Mouse (Mus musculus): ENCODE data around the gene Shisa5. TPM values are rescaled to one million over a fixed set of nuclear protein-coding genes. Genes with fewer than 3 reads are reported as not detected.

The Shisa5 gene
- polyA plus RNA-seq, 1 experiment from 2014 or later, result 43.6 TPM

DNA sequence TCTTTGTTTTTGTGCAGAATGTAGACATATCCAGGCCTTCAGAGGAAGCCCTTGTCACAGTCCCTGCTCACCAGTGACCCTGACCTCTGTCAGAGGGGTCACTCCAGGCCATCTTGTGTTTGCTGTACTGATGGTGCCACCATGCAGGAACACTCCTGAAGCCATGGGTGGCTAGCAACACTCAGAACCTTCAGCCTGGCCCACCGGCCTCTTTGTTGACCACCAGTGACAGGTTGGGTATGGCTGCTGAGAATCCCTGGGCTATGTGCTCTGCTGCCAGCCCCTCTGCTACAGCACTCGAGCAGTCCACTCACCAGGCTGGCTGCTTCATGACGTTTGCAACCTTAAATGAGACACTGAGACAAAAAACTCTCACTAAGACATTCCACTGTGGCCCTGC is 8.1 kb upstream of the Shisa5 start:
- H3K9me3 ChIP-seq, result no peaks in the 10 kb centered on the region
- H3K27me3 ChIP-seq (ENCODE audit: insufficient read depth, poor library complexity, severe bottlenecking), result no peaks in the 10 kb centered on the region
- no peaks in the 10 kb centered on the region; the same call in 1 of the 2 replicates for H3K36me3 ChIP-seq
- 76% methylated on average over 3 of the region's 3 CpGs for whole genome bisulfite sequencing
- no peak for DNase-seq (ENCODE audit: low spot score)
- H3K4me3 ChIP-seq, result no peak overlapping the region
- H3K27ac ChIP-seq, result no peak overlapping the region
- H3K4me1 ChIP-seq (replicated peaks), result no peaks in the 10 kb centered on the region

DNA sequence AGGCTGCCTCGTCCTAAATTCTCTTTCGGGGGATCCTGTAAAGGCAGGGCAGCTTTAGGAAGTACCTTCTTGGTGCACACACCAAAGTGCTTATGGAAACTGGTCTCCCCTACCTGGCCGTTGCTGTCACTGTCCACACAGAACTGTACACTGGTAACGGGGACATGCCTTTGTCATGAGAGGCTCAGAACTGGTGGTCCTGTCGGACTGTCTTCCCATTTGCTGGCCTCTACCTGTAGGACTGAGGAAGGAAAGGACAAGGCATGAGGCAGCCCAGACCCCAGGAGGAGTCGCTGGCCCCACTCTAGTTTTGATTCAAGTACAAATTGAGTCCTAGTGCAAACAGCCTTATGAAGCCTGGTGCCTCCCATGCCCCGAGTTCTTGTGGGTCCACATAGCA is 7.4 kb upstream of the Shisa5 start:
- H3K9me3 ChIP-seq, result no peaks in the 10 kb centered on the region
- DNase-seq (ENCODE audit: low spot score), result no peak
- no peak overlapping the region for H3K27ac ChIP-seq
- WGBS, result 91% methylated on average over 7 of the region's 7 CpGs
- no peaks in the 10 kb centered on the region for H3K27me3 ChIP-seq (ENCODE audit: insufficient read depth, poor library complexity, severe bottlenecking)
- no peaks in the 10 kb centered on the region for H3K4me1 ChIP-seq (replicated peaks)
- H3K36me3 ChIP-seq, result no peaks in the 10 kb centered on the region; the same call in 1 of the 2 replicates
- no peak overlapping the region for H3K4me3 ChIP-seq

DNA sequence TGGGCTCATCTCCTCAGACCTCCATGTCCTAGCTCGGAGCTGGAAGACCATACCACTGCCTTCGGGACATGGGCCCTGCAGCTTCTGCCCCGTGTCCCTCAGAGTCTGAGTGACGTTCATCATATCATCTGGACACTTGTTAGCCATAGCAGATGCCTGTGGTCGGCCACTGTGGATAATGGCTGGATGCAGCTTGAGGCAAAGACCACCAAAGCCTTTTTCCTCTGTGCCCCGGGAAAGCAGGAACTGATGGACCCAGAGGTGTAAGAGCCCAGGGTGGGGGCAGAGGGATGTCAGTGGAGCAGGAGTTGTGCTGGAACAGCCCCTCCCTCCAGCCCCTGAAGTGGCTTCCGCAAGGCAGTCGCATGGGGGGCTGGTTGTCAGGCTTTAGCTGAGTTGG is 6.7 kb upstream of the Shisa5 start:
- H3K9me3 ChIP-seq, result no peaks in the 10 kb centered on the region
- no peaks in the 10 kb centered on the region for H3K4me1 ChIP-seq (replicated peaks)
- no peak overlapping the region for H3K4me3 ChIP-seq
- no peak for DNase-seq (ENCODE audit: low spot score)
- no peaks in the 10 kb centered on the region for H3K27me3 ChIP-seq (ENCODE audit: insufficient read depth, poor library complexity, severe bottlenecking)
- H3K27ac ChIP-seq, result no peak overlapping the region
- H3K36me3 ChIP-seq, result no peaks in the 10 kb centered on the region; the same call in 1 of the 2 replicates
- WGBS, result 83% methylated on average over 8 of the region's 8 CpGs

DNA sequence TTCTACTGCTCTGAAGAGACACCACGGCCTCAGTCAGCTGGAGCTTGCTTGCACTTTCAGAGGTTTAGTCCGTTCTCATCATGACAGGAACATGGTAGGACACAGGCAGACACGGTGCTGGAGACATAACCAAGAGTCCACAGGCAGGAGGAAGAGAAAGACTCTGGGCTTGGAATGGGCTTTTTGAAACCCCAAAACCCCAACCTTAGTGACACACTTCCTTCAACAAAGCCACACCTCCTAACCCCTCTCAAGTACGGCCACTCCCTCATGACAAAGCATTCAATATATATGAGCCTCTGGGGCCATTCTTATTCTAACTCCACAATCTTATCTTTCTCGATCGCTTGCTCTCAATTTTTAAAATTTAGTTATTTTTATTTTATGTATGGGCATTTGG is 5.9 kb upstream of the Shisa5 start:
- Histone ChIP-seq H3K9me3 (no peaks in the 10 kb centered on the region), H3K4me1 (replicated peaks) (no peaks in the 10 kb centered on the region), H3K4me3 (no peak overlapping the region), H3K27ac (no peak overlapping the region), H3K36me3 (no peaks in the 10 kb centered on the region; the same call in 1 of the 2 replicates), H3K27me3 (ENCODE audit: insufficient read depth, poor library complexity, severe bottlenecking) (0 out of 2 replicates have a peak, but pooled peaks cover 1% of the 10 kb centered on the region)
- WGBS, result 83% methylated on average over 6 of the region's 6 CpGs
- DNase-seq (ENCODE audit: low spot score), result no peak

DNA sequence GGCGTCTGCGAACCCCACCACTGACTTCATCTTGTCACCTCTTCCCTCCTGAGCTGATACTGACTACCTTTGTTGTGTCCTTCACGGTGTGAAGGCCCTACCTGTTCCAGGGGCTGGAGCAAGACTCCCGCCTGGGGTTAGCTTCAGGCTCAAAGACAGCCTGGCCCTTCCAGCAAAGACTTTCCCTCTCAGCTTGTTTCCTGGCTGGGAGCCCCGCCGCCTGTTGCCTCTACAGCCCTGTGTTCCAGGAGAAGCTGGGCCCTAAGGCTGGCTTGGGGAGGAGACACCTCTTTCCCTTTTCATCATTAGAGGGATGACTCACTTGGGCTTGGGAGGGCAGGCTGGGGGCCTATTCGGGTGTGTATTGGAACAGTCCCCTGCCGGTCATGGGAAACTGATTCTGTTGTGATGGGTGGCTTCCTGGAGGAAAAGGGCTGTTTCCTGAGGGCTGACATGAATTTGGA is 568 bp downstream of the Shisa5 start:
- Histone ChIP-seq H3K36me3 (no peaks in the 10 kb centered on the region), H3K27me3 (ENCODE audit: insufficient read depth, poor library complexity, severe bottlenecking) (peaks cover 17% of the 10 kb centered on the region; the same call in 1 of the 2 replicates), H3K27ac (peak overlapping the region; percentile 89), H3K9me3 (no peaks in the 10 kb centered on the region), H3K4me1 (replicated peaks) (peaks cover 32% of the 10 kb centered on the region), H3K4me3 (peak overlapping the region; percentile 75)
- 20% methylated on average over 8 of the region's 8 CpGs for WGBS
- no peak for DNase-seq (ENCODE audit: low spot score)

DNA sequence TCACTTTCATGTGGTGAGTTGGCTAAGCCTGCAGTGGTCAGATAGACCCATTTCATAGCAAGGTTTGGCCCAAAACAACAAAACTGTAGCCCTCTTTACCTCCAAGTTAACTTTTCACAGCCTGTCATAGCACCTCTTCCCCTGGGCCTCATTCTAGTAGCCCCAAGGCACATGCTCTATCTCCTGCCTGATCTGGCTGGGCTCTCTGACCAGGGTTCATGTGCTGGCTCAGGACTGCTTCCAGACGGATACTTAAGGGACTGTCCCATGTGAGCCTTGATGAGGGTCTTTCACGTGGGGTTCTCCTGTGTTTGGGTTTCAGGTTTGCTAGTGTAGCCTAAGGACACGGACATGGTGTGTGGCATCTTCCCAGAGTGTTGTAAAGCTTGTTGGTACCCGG is 1.3 kb downstream of the Shisa5 start:
- peaks cover 32% of the 10 kb centered on the region for H3K4me1 ChIP-seq (replicated peaks)
- H3K27ac ChIP-seq, result no peak overlapping the region
- peak overlapping the region; percentile 75; the same call in 1 of the 2 replicates for H3K4me3 ChIP-seq
- WGBS, result 80% methylated on average over 4 of the region's 4 CpGs
- no peaks in the 10 kb centered on the region for H3K9me3 ChIP-seq
- DNase-seq (ENCODE audit: low spot score), result no peak
- peaks cover 17% of the 10 kb centered on the region; the same call in 1 of the 2 replicates for H3K27me3 ChIP-seq (ENCODE audit: insufficient read depth, poor library complexity, severe bottlenecking)
- no peaks in the 10 kb centered on the region for H3K36me3 ChIP-seq

DNA sequence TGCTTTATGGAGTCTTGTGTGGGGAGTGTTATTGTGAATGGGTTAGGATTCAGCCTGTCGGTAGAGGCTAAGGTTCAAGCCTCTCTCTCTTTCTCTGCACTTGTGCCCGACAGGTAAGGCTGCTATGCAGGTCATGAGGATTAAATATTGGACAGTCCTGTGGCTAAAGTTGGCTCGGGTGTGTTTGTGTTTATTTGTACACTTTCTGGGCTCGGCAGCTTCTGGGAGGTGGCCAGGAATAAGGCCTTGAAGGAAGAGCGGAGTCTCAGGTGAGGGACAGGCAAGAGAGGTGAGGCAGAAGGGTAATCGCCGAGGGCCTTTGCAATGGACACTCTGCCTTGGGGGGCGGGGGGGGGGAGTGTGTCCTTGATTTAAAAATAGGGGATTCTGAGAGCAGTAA is 1.9 kb downstream of the Shisa5 start:
- peaks cover 32% of the 10 kb centered on the region for H3K4me1 ChIP-seq (replicated peaks)
- no peaks in the 10 kb centered on the region for H3K9me3 ChIP-seq
- H3K27ac ChIP-seq, result no peak overlapping the region
- 86% methylated on average over 8 of the region's 8 CpGs for WGBS
- H3K27me3 ChIP-seq (ENCODE audit: insufficient read depth, poor library complexity, severe bottlenecking), result peaks cover 17% of the 10 kb centered on the region; the same call in 1 of the 2 replicates
- no peak overlapping the region for H3K4me3 ChIP-seq
- H3K36me3 ChIP-seq, result no peaks in the 10 kb centered on the region
- no peak for DNase-seq (ENCODE audit: low spot score)

DNA sequence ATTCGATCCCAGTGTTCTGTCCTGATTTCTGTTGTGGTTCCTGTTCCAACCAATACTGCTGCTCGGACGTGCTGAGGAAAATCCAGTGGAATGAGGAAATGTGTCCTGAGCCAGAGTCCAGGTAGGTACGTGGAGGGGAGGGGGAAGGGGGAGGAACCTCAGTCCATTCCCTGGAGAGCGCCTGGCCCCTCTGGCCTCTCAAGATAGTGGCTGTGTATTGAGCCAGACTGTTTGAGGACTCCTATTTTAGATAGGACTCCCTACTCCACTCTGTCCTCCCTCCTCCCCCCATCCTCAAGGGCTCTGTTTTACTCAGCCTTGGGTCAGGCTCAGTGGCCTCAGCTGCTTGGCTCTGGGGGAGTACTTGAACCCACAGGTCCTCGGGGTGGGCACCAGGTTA is 2.5 kb downstream of the Shisa5 start:
- 71% methylated on average over 6 of the region's 6 CpGs for WGBS
- no peak for DNase-seq (ENCODE audit: low spot score)
- no peak overlapping the region for H3K4me3 ChIP-seq
- peaks cover 17% of the 10 kb centered on the region; the same call in 1 of the 2 replicates for H3K27me3 ChIP-seq (ENCODE audit: insufficient read depth, poor library complexity, severe bottlenecking)
- H3K4me1 ChIP-seq (replicated peaks), result peaks cover 32% of the 10 kb centered on the region
- no peak overlapping the region for H3K27ac ChIP-seq
- no peaks in the 10 kb centered on the region for H3K36me3 ChIP-seq
- H3K9me3 ChIP-seq, result no peaks in the 10 kb centered on the region

DNA sequence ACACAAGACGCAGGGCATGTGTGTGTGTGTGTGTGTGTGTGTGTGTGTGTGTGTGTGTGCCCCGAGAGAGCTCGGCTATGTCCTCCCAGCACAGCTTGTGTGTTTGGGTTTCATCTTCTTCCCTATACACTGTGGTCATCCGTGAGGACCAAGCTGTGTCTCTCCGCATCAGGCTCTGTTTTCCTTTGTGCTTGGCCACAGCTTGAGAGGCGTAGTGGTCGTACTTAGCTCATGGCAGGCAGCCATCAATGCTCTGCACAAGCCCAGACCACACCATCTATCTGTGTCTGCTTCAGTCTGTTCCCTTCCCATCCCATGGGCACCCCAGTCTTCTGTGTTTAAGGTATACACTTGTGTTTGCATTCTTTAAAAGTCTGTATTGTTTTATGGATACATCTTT is 3.0 kb downstream of the Shisa5 start:
- H3K36me3 ChIP-seq, result no peaks in the 10 kb centered on the region
- peaks cover 17% of the 10 kb centered on the region; the same call in 1 of the 2 replicates for H3K27me3 ChIP-seq (ENCODE audit: insufficient read depth, poor library complexity, severe bottlenecking)
- H3K27ac ChIP-seq, result no peak overlapping the region
- H3K4me3 ChIP-seq, result no peak overlapping the region
- 89% methylated on average over 7 of the region's 7 CpGs for WGBS
- no peaks in the 10 kb centered on the region for H3K9me3 ChIP-seq
- DNase-seq (ENCODE audit: low spot score), result no peak
- peaks cover 32% of the 10 kb centered on the region for H3K4me1 ChIP-seq (replicated peaks)

DNA sequence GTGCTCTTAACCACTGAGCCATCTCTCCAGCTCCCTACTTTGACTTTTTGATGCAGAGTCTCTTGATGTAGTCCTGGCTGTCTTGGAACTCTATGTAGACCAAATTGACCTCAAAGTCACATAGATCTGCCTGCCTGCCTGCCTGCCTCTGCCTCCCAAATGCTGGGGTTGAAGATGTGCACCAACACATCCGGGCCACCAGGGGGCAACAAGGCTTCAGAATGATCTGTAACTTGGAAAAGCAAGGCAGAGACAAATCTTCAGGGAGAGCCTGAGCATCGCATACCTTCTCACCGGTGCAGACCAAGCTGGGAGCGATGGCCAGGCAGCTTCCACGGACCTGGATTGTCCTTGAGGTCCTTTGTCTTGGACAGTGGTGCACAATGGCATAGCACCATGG is 7.9 kb downstream of the Shisa5 start:
- WGBS, result 46% methylated on average over 5 of the region's 5 CpGs
- no peaks in the 10 kb centered on the region for H3K27me3 ChIP-seq (ENCODE audit: insufficient read depth, poor library complexity, severe bottlenecking)
- no peaks in the 10 kb centered on the region for H3K4me1 ChIP-seq (replicated peaks)
- 0 out of 2 replicates have a peak, but pooled peaks cover 1% of the 10 kb centered on the region for H3K36me3 ChIP-seq
- no peak overlapping the region for H3K4me3 ChIP-seq
- no peaks in the 10 kb centered on the region for H3K9me3 ChIP-seq
- DNase-seq (ENCODE audit: low spot score), result peak; percentile 57
- H3K27ac ChIP-seq, result no peak overlapping the region

DNA sequence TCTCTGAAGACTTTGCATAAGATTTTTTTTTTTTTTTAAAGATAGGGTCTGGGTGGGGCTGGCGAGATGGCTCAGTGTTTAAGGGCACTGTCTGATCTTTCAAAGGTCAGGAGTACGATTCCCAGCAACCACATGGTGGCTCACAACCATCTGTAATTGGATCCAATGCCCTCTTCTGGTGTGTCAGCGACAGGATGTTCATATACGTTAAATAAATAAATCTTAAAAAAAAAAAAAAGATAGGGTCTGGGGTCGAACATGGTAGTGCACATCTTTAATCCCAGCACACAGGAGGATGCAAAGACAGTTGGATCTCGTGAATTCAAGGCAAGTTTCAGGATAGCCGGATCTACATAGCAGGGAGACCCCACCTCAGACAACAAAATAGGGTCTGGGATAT is 11.0 kb downstream of the Shisa5 start:
- no peak for DNase-seq (ENCODE audit: low spot score)
- 0 out of 2 replicates have a peak, but pooled peaks cover 5% of the 10 kb centered on the region for H3K36me3 ChIP-seq
- WGBS, result 77% methylated on average over 7 of the region's 7 CpGs
- H3K27ac ChIP-seq, result no peak overlapping the region
- no peak overlapping the region for H3K4me3 ChIP-seq
- peaks cover 5% of the 10 kb centered on the region for H3K4me1 ChIP-seq (replicated peaks)
- no peaks in the 10 kb centered on the region for H3K27me3 ChIP-seq (ENCODE audit: insufficient read depth, poor library complexity, severe bottlenecking)
- H3K9me3 ChIP-seq, result no peaks in the 10 kb centered on the region

DNA sequence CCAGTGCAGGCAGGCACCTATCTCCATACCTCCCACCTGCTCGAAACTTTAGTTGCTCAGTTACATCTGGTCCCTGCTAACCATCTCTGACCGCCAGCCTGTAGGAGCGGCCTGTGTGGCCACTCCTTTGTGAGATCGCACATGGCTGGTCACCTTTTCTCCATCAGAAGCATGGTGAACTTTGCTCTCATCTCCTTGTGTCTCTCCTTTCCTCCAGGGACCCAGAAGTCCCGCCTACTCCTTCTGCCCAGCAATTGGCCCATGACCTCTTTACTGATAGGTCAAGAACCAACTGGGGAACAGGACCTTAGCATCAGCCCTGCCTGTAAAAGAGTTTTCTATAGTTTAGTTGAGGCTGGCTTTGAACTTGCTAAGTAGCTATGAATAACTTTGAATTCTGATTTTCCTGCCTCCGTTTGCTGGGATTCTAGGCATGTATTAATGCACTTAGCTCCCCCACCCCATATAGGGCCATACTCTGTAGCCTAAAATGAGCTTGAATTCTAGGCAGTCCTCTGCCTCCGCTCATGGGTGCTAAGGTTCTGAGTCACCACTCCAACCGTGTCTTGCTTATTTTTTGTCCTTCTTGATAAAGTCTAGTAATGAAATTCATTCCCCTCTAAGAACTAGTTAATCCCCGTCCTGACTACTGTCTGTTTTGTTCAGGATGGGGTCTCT is 11.8 kb downstream of the Shisa5 start:
- no peak for DNase-seq (ENCODE audit: low spot score)
- Histone ChIP-seq H3K9me3 (no peaks in the 10 kb centered on the region), H3K4me3 (no peak overlapping the region), H3K27me3 (ENCODE audit: insufficient read depth, poor library complexity, severe bottlenecking) (no peaks in the 10 kb centered on the region), H3K36me3 (peaks cover 5% of the 10 kb centered on the region; the same call in 1 of the 2 replicates), H3K4me1 (replicated peaks) (peaks cover 12% of the 10 kb centered on the region), H3K27ac (no peak overlapping the region)
- WGBS, result 79% methylated on average over 9 of the region's 9 CpGs

DNA sequence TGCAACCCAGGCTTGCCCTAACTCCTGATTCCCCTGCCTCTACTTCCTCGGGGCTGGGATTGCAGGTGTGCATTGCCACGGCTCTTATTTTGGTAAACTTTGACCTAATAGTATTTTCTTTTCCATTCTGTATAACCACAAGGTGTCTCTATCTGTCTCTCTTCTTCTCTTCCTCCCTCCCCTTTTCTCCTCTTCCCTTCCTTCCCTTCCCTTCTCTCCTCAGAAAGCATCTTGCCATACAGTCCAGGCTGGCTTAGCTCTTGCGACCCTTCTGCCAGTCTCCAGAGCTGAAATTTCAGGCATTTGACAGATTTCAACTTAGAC is 12.3 kb downstream of the Shisa5 start:
- H3K27me3 ChIP-seq (ENCODE audit: insufficient read depth, poor library complexity, severe bottlenecking), result no peaks in the 10 kb centered on the region
- no peak overlapping the region for H3K27ac ChIP-seq
- peaks cover 17% of the 10 kb centered on the region for H3K4me1 ChIP-seq (replicated peaks)
- no peak for DNase-seq (ENCODE audit: low spot score)
- WGBS, result 84% methylated on average over 3 of the region's 3 CpGs
- H3K36me3 ChIP-seq, result peaks cover 5% of the 10 kb centered on the region; the same call in 1 of the 2 replicates
- H3K9me3 ChIP-seq, result no peaks in the 10 kb centered on the region
- H3K4me3 ChIP-seq, result no peak overlapping the region
